Mouse (Mus musculus) WW6 (cell line): Measurements from ENCODE around the gene Phf21a.

ENCODE experiments used
- DNase-seq: peaks from one replicate; pipeline ENCODE4 v3.0.0-alpha.2; 2013; ENCODE audit warnings: low read depth, low spot score

Gene Phf21a

GRCm38 (mm10) chr2:92176292-92176691 is 83.4 kb downstream of the Phf21a start:
- no peak for DNase-seq

- DNase-seq: no peak
Observed at GRCm38 (mm10) chr2:92182146-92182756, 89.3 kb downstream of the Phf21a start.

GRCm38 (mm10) chr2:92182981-92183501 is 90.1 kb downstream of the Phf21a start:
- peak; percentile 63 for DNase-seq

GRCm38 (mm10) chr2:92183613-92184076 is 90.7 kb downstream of the Phf21a start:
- peak; percentile 67 for DNase-seq

GRCm38 (mm10) chr2:92184077-92184921 is 91.4 kb downstream of the Phf21a start:
- DNase-seq: no peak

GRCm38 (mm10) chr2:92185062-92185765 is 92.3 kb downstream of the Phf21a start:
- no peak for DNase-seq

- no peak for DNase-seq
Observed at GRCm38 (mm10) chr2:92185766-92186450, 93.0 kb downstream of the Phf21a start.

- no peak for DNase-seq
Observed at GRCm38 (mm10) chr2:92187061-92187460, 94.1 kb downstream of the Phf21a start.

GRCm38 (mm10) chr2:92188744-92189143 is 95.8 kb downstream of the Phf21a start:
- DNase-seq: no peak

GRCm38 (mm10) chr2:92190960-92191359 is 98.0 kb downstream of the Phf21a start:
- no peak for DNase-seq

- no peak for DNase-seq
Observed at GRCm38 (mm10) chr2:92191826-92192581, 99.1 kb downstream of the Phf21a start.

- no peak for DNase-seq
Observed at GRCm38 (mm10) chr2:92198126-92198525, 105.2 kb downstream of the Phf21a start.

- no peak for DNase-seq
Observed at GRCm38 (mm10) chr2:92198747-92199146, 105.8 kb downstream of the Phf21a start.

GRCm38 (mm10) chr2:92199562-92200286 is 106.8 kb downstream of the Phf21a start:
- DNase-seq: no peak

- no peak for DNase-seq
Observed at GRCm38 (mm10) chr2:92202319-92203040, 109.6 kb downstream of the Phf21a start.

GRCm38 (mm10) chr2:92205010-92205639 is 112.2 kb downstream of the Phf21a start:
- no peak for DNase-seq

GRCm38 (mm10) chr2:92210409-92210808 is 117.5 kb downstream of the Phf21a start:
- DNase-seq: no peak

GRCm38 (mm10) chr2:92221431-92221830 is 128.5 kb downstream of the Phf21a start:
- DNase-seq: no peak

GRCm38 (mm10) chr2:92225592-92225991 is 132.7 kb downstream of the Phf21a start:
- DNase-seq: no peak
